Mouse (Mus musculus) cerebellum, postnatal 10 days (tissue): Measurements from ENCODE around the gene Ndufs3.

Experiments used
- DNase-seq, 2 experiments: peaks; one replicate each; pipeline ENCODE4 v3.0.0; 2021; ENCODE audit warnings: mixed read lengths in 2 of 2

Gene Ndufs3

GRCm38 (mm10) chr2:90847681-90848050 is 57.0 kb downstream of the Ndufs3 start:
- DNase-seq, result no peak

- DNase-seq, result peak; percentile 99 to 100
Measured at GRCm38 (mm10) chr2:90846955-90847680, 57.5 kb downstream of the Ndufs3 start, which contains the start of gene Mtch2. Gene Mtch2, plus strand, starts transcription at chr2:90847155.

GRCm38 (mm10) chr2:90846597-90846954 is 58.1 kb downstream of the Ndufs3 start:
- DNase-seq, result no peak

- DNase-seq, result peak; percentile 29 to 40
Measured at GRCm38 (mm10) chr2:90846171-90846570, 58.5 kb downstream of the Ndufs3 start.

GRCm38 (mm10) chr2:90845234-90845633 is 59.4 kb downstream of the Ndufs3 start:
- no peak for DNase-seq
